Mouse (Mus musculus) liver, embryonic 13.5 days (tissue): Measurements from ENCODE around the gene Ilf3. TPM values are rescaled to one million over a fixed set of nuclear protein-coding genes. Genes with fewer than 3 reads are reported as not detected.
A peak's percentile ranks its signal among the peaks of the same experiment; 100 is the strongest.

Source experiments
- ATAC-seq: fragments of 200-750 bp; cut with Nextera tagmentation; 2 replicates; pipeline ENCODE4 v1.8.0; 2017; ENCODE audit warnings: low read depth, mild to moderate bottlenecking, moderate number of reproducible peaks, moderate library complexity
- DNase-seq: peaks from one replicate; pipeline ENCODE4 v3.0.0; 2022
- H3K27ac ChIP-seq: fragments of 300-500 bp; sonication (generic); 2 replicates; pipeline ENCODE4 v1.5.1; 2015; ENCODE audit warnings: moderate library complexity, mild to moderate bottlenecking, inconsistent platforms
- H3K27me3 ChIP-seq: fragments of 300-500 bp; sonication (generic); 2 replicates; pipeline ENCODE4 v1.6.1; 2015; ENCODE audit warnings: mild to moderate bottlenecking, inconsistent platforms
- H3K36me3 ChIP-seq: fragments of 300-500 bp; sonication (generic); 2 replicates; pipeline ENCODE4 v1.6.1; 2015; ENCODE audit warnings: mild to moderate bottlenecking, inconsistent platforms
- H3K4me1 ChIP-seq: fragments of 300-500 bp; sonication (generic); replicated peaks from 2 replicates; pipeline ENCODE4 v1.6.1; 2015; ENCODE audit warnings: inconsistent platforms
- H3K4me2 ChIP-seq: fragments of 300-500 bp; sonication (generic); 2 replicates; pipeline ENCODE4 v1.6.1; 2015; ENCODE audit warnings: inconsistent platforms, mild to moderate bottlenecking, moderate library complexity
- H3K4me3 ChIP-seq: fragments of 300-500 bp; sonication (generic); replicated peaks from 2 replicates; pipeline ENCODE4 v1.5.1; 2015; ENCODE audit warnings: mild to moderate bottlenecking, inconsistent platforms
- H3K9ac ChIP-seq: fragments of 300-500 bp; sonication (generic); 2 replicates; pipeline ENCODE4 v1.6.1; 2015; ENCODE audit warnings: mild to moderate bottlenecking, inconsistent platforms
- H3K9me3 ChIP-seq: fragments of 300-500 bp; sonication (generic); replicated peaks from 2 replicates; pipeline ENCODE4 v1.6.1; 2016; ENCODE audit warnings: inconsistent platforms
- WGBS: fragments of 180-500 bp; shearing (Covaris S2); methylation state at CpG from one replicate; pipeline ENCODE4 v1.1.7; 2015; ENCODE audit not compliant: insufficient replicate concordance; 5-methylcytosine and 5-hydroxymethylcytosine counted together
- polyA plus RNA-seq: library from polyadenylated mRNA; unstranded; fragments of >200 nt; fragmentation: Nextera tagmentation; extraction: Ambion mirVana; gene quantifications from 2 replicates; pipeline ENCODE4 v1.2.1, GENCODE M21; 2015

Ilf3 gene
- polyA plus RNA-seq, 1 experiment from 2014 or later, result 50.9 TPM

DNA sequence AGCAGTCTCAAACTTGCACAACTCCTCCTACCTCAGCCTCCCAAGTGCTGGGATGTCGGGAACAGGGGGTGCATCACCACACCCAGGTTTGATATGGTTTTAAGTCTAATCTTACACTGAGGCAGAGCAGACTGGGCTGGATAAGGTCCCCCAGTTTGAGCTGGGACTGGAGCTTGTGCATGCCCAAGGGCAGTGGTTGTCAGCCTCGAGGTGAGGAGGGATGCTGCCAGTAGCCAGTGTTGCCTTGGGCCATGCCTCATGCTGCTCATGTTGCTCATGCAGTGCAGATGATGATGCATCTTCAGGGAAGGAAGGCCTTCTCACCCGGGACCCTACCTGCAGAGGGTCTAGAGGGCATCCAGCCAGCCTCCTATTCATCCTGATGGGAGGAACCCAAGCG is 37.9 kb downstream of the Ilf3 start:
- Histone ChIP-seq H3K4me3 (no peak overlapping the region), H3K27ac (no peak overlapping the region), H3K36me3 (peaks cover 62% of the 10 kb centered on the region), H3K4me1 (peaks cover 8% of the 10 kb centered on the region; the same call in 1 of the 2 replicates), H3K27me3 (no peaks in the 10 kb centered on the region), H3K9me3 (no peaks in the 10 kb centered on the region), H3K4me2 (no peak overlapping the region), H3K9ac (no peak overlapping the region)
- ATAC-seq (no peak), DNase-seq (no peak)
- 68% methylated on average over 4 of the region's 4 CpGs for WGBS

DNA sequence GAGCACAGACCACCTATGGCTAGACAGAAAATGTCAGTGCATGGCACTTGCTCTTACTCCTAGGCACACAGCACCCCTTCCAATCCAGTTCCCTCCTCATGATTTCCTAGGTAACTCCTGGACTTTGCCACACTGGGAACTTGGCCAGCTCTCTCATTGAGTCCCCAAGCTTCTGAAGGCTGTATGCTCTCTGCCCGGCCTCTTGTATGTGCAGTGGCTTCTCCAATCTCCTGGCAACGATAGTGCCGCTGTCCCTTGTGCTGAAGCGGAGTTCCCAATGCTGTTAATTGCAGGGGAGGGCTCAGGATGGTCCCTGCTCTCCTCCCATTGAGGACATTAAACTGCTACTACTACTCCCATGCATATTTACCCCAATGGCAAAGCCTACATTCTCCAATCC is 40.3 kb downstream of the Ilf3 start:
- no peak overlapping the region for H3K9ac ChIP-seq
- H3K36me3 ChIP-seq, result peaks cover 40% of the 10 kb centered on the region
- H3K9me3 ChIP-seq, result no peaks in the 10 kb centered on the region
- ATAC-seq (no peak), DNase-seq (no peak)
- WGBS, result 26% methylated on average over 4 of the region's 4 CpGs
- peaks cover 28% of the 10 kb centered on the region for H3K4me1 ChIP-seq
- H3K4me2 ChIP-seq, result no peak overlapping the region
- no peak overlapping the region for H3K27ac ChIP-seq
- H3K27me3 ChIP-seq, result no peaks in the 10 kb centered on the region
- H3K4me3 ChIP-seq, result no peak overlapping the region

DNA sequence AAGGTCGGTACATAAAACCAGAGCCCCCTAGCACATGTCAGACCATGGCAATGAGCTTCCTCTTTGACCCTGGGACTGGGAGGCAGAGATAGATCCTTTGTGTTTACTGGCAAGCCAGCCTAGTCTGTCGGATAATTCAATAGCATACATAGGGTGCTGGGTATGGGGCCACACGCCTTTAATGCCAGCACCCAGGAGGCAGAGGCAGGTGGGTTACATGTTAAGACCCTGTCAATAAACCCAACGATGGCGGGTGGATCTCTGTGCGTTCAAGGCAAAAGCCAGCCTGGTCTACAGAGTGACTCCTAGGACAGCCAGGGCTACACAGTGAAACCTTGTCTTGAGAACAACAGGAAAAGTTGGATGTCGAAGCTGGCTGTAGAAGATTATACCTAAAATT is 41.0 kb downstream of the Ilf3 start:
- 62% methylated on average over 7 of the region's 7 CpGs for WGBS
- H3K27ac ChIP-seq, result no peak overlapping the region
- ATAC-seq, result no peak
- peaks cover 34% of the 10 kb centered on the region for H3K36me3 ChIP-seq
- no peak overlapping the region for H3K9ac ChIP-seq
- peaks cover 32% of the 10 kb centered on the region for H3K4me1 ChIP-seq
- no peak overlapping the region for H3K4me3 ChIP-seq
- H3K27me3 ChIP-seq, result no peaks in the 10 kb centered on the region
- DNase-seq, result no peak
- H3K4me2 ChIP-seq, result no peak overlapping the region
- no peaks in the 10 kb centered on the region for H3K9me3 ChIP-seq

DNA sequence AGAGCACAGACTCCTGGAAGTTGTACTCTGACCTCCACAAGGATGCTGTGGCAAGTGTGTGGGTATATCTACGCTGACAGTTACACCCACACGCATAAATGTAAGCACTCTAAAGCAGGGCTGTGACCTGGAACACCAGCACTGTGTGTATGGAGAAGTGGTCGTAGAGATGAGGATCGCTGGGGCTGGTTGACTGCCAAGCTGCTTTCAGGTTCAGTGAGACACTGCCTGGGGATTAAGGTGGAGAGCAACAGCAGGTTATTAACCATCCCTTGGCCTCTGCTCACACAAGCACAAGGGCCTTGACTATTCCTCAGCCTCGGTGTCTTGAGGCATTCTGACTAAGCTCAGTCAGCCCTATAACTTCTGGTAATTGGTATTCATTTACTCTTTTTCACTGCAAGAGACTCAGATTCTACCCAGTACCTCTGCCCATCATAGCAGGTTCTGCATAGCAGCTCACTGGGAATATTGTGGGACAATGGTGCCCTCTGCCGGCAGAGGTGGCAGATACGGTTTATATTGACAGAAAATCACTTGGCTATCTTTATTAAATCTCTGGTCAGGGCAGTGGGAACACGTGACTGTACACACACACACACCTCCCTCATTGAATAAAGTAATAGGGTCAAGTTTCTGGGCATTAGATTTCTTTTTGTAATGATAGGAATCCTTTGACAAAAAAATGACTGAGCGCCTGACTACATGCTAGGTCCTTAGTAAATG is 42.1 kb downstream of the Ilf3 start:
- H3K4me2 ChIP-seq, result no peak overlapping the region
- no peaks in the 10 kb centered on the region for H3K27me3 ChIP-seq
- H3K4me3 ChIP-seq, result no peak overlapping the region
- H3K9ac ChIP-seq, result no peak overlapping the region
- no peak overlapping the region for H3K27ac ChIP-seq
- H3K4me1 ChIP-seq, result peaks cover 42% of the 10 kb centered on the region
- peaks cover 34% of the 10 kb centered on the region for H3K36me3 ChIP-seq
- WGBS, result 33% methylated on average over 9 of the region's 9 CpGs
- H3K9me3 ChIP-seq, result no peaks in the 10 kb centered on the region
- ATAC-seq (no peak), DNase-seq (peak; percentile 63)

DNA sequence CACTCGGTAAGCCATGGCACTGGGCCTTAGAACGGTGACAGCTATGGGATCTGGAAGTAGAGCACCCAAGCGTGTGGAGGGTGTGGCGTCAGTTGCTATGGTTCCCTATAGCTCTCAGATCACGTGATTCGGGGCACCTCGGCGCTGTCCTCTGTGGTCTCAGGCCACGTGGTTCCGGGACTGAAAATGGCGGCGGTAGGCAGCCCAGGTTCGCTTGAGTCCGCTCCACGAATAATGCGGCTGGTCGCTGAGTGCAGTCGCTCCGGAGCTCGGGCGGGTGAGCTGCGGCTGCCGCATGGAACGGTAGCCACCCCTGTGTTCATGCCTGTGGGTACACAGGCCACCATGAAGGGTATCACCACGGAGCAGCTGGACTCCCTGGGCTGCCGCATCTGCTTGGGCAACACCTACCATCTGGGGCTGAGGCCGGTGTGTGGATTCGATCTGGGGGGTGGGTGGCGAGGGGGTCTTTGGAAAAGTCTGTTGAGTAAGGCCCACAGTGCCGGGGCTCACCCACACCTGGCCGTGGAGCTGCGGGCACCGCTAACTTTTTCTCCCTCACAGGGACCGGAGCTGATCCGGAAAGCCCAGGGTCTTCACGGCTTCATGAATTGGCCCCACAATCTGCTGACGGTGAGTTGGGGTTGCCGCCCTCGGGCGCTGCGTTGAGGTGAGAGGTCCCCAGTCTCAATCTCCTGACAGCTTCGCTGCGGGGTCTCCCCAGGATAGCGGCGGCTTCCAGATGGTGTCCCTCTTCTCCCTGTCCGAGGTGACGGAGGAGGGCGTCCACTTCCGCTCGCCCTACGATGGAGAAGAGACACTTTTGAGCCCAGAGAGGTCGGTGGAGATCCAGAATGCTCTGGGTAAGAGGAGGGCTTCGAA is 44.2 kb downstream of the Ilf3 start, which contains the start of gene Qtrt1:
Gene Qtrt1, plus strand, starts transcription at position 169 of the 882 bp plus-strand sequence.
- ATAC-seq, result peak; percentile 94
- H3K4me1 ChIP-seq, result peaks cover 46% of the 10 kb centered on the region
- H3K27ac ChIP-seq, result peak within 1 kb of the TSS; percentile 72
- H3K9me3 ChIP-seq, result no peaks in the 10 kb centered on the region
- H3K9ac ChIP-seq, result peak within 1 kb of the TSS; percentile 82
- WGBS, result 1% methylated on average over 53 of the region's 53 CpGs
- peak within 1 kb of the TSS; percentile 91 for H3K4me2 ChIP-seq
- no peaks in the 10 kb centered on the region for H3K27me3 ChIP-seq
- peak; percentile 86 for DNase-seq
- peak within 1 kb of the TSS; percentile 81 for H3K4me3 ChIP-seq
- H3K36me3 ChIP-seq, result peaks cover 31% of the 10 kb centered on the region

DNA sequence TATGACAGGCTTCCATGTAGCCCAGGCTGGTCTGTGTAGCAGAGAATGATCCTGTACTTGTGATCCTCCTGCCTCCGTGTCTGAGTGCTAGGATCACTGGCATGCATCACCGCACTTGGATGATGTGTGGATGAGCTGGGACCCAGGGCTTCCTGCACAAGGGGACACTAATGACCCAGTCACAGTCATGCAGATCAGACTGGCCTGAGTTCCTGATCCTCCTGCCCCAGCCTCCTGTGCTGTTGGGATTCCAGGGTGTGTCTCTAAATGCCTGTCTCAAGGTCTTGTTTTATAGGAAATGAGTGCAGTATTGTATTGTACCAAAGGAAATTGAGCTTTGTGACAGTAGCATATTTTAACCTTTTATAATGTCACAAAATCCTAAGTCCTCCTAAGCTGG is 50.2 kb downstream of the Ilf3 start:
- Histone ChIP-seq H3K27ac (no peak overlapping the region), H3K4me3 (no peak overlapping the region), H3K9ac (no peak overlapping the region), H3K27me3 (no peaks in the 10 kb centered on the region), H3K4me2 (no peak overlapping the region), H3K4me1 (peaks cover 31% of the 10 kb centered on the region), H3K36me3 (peaks cover 81% of the 10 kb centered on the region), H3K9me3 (no peaks in the 10 kb centered on the region)
- ATAC-seq (no peak), DNase-seq (no peak)
- 93% methylated on average over 2 of the region's 2 CpGs for WGBS

DNA sequence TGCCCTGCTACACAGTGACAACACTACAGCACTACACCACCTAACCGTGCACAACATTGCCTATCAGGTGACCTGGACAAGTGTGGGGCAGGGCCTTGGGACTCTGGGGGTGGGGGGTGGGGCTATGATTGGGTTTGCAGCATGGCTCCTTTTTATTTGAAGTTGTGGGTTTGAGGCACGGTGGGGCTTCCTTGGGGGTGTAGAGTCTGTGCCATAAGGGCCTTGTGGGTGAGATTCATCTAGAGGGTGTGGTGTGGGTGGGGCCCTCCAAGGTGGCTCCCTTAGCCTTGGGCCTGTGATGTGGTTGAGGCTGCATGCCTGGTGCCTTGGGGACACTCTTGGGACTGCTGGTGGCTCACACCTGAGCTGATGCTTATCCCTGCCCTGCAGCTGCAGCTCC is 52.0 kb downstream of the Ilf3 start:
- Histone ChIP-seq H3K9me3 (no peaks in the 10 kb centered on the region), H3K4me2 (no peak overlapping the region), H3K9ac (no peak overlapping the region), H3K36me3 (peaks cover 70% of the 10 kb centered on the region), H3K27me3 (no peaks in the 10 kb centered on the region), H3K4me3 (no peak overlapping the region), H3K4me1 (peaks cover 30% of the 10 kb centered on the region), H3K27ac (no peak overlapping the region; the same call in 1 of the 2 replicates)
- WGBS, result 54% methylated on average over 2 of the region's 2 CpGs
- no peak for DNase-seq
- ATAC-seq, result no peak

DNA sequence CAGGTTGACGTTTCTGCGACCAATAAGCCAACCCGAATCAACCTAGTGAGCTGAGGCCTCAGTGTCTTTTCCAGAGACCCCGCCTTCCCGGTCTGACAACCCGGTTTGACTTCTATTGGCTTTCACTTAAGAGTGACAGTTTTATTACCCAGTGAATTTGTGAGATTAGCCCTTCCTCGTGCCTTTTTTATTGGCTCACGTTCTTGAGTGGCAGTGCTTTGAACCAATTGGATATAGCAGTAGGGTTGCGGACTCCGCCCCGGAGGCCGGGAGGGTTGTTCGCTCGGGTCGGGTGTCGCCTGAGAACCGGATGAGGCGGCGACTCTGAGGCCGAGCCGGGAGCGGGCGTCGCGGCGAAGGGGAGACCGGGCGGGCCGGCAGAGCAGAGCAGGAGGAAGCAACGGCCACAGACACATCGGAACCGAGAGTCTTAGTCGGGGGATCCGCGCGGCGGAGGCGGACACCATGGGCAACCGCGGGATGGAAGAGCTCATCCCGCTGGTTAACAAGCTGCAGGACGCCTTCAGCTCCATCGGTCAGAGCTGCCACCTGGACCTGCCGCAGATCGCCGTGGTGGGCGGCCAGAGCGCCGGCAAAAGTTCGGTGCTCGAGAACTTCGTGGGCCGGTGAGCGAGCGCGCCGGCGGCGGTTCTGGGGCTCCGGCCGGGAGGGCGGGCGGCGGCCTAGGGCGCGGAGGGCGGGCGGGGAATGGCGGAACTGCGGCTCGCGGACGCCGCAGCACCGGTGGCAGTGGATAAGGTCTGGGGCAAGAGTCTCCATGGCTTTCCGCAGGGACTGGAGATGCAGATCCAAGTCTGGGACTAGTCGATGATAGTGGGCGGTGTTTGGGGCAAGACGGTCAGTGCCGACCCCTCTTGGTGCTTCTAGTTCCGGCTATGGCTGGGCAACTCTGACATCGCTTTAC is 57.2 kb downstream of the Ilf3 start, which contains the start of gene Dnm2:
Gene Dnm2, plus strand, starts transcription at position 278 of the 925 bp plus-strand sequence.
- WGBS, result under 1% methylated on average over 82 of the region's 82 CpGs
- Histone ChIP-seq H3K4me3 (peak within 1 kb of the TSS; percentile 91), H3K4me2 (peak within 1 kb of the TSS; percentile 90), H3K36me3 (peaks cover 29% of the 10 kb centered on the region), H3K9me3 (no peaks in the 10 kb centered on the region), H3K4me1 (peaks cover 58% of the 10 kb centered on the region), H3K27ac (peak within 1 kb of the TSS; percentile 95), H3K27me3 (no peaks in the 10 kb centered on the region), H3K9ac (peak within 1 kb of the TSS; percentile 97)
- peak; percentile 98 for ATAC-seq
- DNase-seq, result peak; percentile 99

DNA sequence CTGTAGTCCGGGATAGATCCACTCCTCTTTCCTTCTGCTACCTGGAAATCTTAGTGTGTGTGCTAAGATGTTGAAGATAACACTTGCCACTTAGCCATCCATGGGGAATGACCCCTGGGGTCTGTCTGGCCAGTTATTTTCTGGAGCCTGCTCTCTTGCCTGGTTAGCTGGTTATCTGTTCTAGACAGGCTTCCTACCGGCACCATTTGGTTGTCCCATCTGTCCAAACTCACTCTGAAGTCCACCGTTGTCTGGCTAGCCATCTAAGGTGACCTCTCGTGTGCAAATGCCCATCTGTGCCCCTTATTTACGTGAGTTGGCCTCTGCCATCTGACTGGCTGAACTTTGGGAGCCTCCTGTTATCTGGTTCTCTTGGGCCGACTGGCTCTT is 57.9 kb downstream of the Ilf3 start:
- H3K27ac ChIP-seq, result peak overlapping the region; percentile 95
- no peak for ATAC-seq
- no peaks in the 10 kb centered on the region for H3K27me3 ChIP-seq
- peaks cover 64% of the 10 kb centered on the region for H3K4me1 ChIP-seq
- H3K4me2 ChIP-seq, result peak overlapping the region; percentile 90
- H3K4me3 ChIP-seq, result peak overlapping the region; percentile 91
- peaks cover 22% of the 10 kb centered on the region for H3K36me3 ChIP-seq
- H3K9ac ChIP-seq, result peak overlapping the region; percentile 97
- H3K9me3 ChIP-seq, result no peaks in the 10 kb centered on the region
- WGBS, result 1% methylated on average over 6 of the region's 6 CpGs
- DNase-seq, result peak; percentile 45

DNA sequence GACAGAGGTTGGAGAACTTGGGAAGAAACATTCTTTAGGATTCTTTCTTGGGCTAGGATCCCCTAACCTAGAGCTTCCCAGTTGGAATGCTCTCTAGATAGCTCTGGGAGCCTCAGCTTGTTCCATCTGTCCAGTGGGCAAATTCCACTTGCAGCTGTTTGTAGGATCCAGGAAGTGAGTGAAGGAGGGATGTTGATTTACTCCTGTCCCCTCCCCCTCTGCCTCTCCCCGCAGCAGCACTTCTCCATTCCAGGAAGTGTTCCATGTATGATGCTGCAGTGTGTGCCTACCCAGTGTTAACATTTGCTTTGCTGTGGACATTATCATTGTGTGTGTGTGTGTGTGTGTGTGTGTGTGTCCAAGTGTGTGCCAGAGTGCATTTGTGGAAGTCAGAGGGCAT is 58.3 kb downstream of the Ilf3 start:
- H3K27me3 ChIP-seq, result no peaks in the 10 kb centered on the region
- H3K9ac ChIP-seq, result peak overlapping the region; percentile 97
- peak overlapping the region; percentile 91 for H3K4me3 ChIP-seq
- H3K27ac ChIP-seq, result peak overlapping the region; percentile 95
- DNase-seq (no peak), ATAC-seq (no peak)
- WGBS, result 0% methylated on average over 1 of the region's 1 CpGs
- peak overlapping the region; percentile 90 for H3K4me2 ChIP-seq
- no peaks in the 10 kb centered on the region for H3K9me3 ChIP-seq
- peaks cover 68% of the 10 kb centered on the region for H3K4me1 ChIP-seq
- peaks cover 18% of the 10 kb centered on the region for H3K36me3 ChIP-seq
